In the genomic region with DNA sequence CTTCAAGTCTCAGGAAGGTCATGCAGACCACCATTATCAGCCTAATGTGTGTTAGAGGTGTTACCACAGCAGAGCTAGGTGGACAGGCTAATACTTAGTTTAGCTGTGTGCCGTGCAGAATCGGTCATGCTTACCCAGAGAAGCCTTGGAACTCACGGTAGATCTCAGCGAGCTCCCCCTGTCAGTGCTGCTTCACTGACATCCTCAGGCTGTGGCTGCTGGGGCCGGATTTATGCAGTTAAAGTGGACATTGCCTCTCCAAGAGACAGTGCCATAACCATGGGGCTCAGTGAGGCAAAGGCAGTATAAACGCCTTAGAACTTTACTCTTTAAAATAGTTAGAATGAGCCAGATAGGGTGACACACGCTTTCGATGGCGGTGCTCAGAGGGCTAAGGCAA, we compare ENCODE assay signal across 34 mouse cellular contexts. TPM values are rescaled to one million over a fixed set of nuclear protein-coding genes. Genes with fewer than 3 reads are reported as not detected.
A peak's percentile ranks its signal among the peaks of the same experiment; 100 is the strongest.
DNase-seq lines count a peak whose midpoint lies in the region; ATAC-seq and TF ChIP-seq lines count a peak whose summit lies in the region.
"Had no signal": no experiment of that assay in that cellular context is flagged by ENCODE, and none has a peak within 500 bp of the region (broad histone marks: within the 10 kb centered on the region; RNA-seq: fewer than 3 reads in every experiment).

No protein-coding gene starts in this region.

- H3K4me1 ChIP-seq in kidney, embryonic 15.5 days = peaks cover 49% of the 10 kb centered on the region
- H3K4me1 ChIP-seq in embryonic facial prominence, embryonic 10.5 days = peaks cover 29% of the 10 kb centered on the region
- H3K4me1 ChIP-seq: heart, embryonic 12.5 days; heart, embryonic 15.5 days had no signal

- no peaks in the 10 kb centered on the region; the same call in 1 of the 2 replicates for H3K27me3 ChIP-seq in kidney, embryonic 15.5 days
- H3K27me3 ChIP-seq in embryonic facial prominence, embryonic 10.5 days (replicated peaks; ENCODE audit: low read depth, poor library complexity, severe bottlenecking) = no peaks in the 10 kb centered on the region
- H3K27me3 ChIP-seq: embryonic facial prominence, embryonic 12.5 days; embryonic facial prominence, embryonic 15.5 days; heart, embryonic 12.5 days; heart, embryonic 15.5 days had no signal

- TF ChIP-seq CTCF in left cerebral cortex, adult 2 months (IDR thresholded peaks at IDR 0.05) = no peak

- ATAC-seq in kidney, embryonic 15.5 days (replicated peaks; ENCODE audit: low FRiP score) = peak; percentile 55; the same call in 1 of the 2 replicates
- ATAC-seq: activated CD4-positive, CD25-positive, alpha-beta regulatory T cell, adult 4 months; CD4-positive, CD25-positive, alpha-beta regulatory T cell, adult 4 months; forebrain, embryonic 14.5 days; forebrain, postnatal 0 days had no signal

- H3K4me3 ChIP-seq in kidney, embryonic 15.5 days (replicated peaks) = no peak overlapping the region
- H3K4me3 ChIP-seq in embryonic facial prominence, embryonic 10.5 days = no peak overlapping the region
- no peak overlapping the region for H3K4me3 ChIP-seq in left cerebral cortex, adult 2 months
- H3K4me3 ChIP-seq: embryonic facial prominence, embryonic 12.5 days; embryonic facial prominence, embryonic 15.5 days; gastrocnemius, adult 2 months; heart, embryonic 12.5 days; heart, embryonic 15.5 days had no signal

- WGBS in kidney, embryonic 15.5 days = 52% methylated on average over 9 of the region's 9 CpGs
- 85% methylated on average over 9 of the region's 9 CpGs for WGBS in embryonic facial prominence, embryonic 10.5 days

- H3K36me3 ChIP-seq in kidney, embryonic 15.5 days = no peaks in the 10 kb centered on the region
- no peaks in the 10 kb centered on the region for H3K36me3 ChIP-seq in embryonic facial prominence, embryonic 10.5 days (replicated peaks)
- H3K36me3 ChIP-seq: embryonic facial prominence, embryonic 12.5 days; embryonic facial prominence, embryonic 15.5 days; heart, embryonic 12.5 days; heart, embryonic 15.5 days had no signal

- intact Hi-C loops in left cerebral cortex, adult 2 months (cut with DNase I) = no loop called here

- H3K4me2 ChIP-seq in kidney, embryonic 15.5 days = no peak overlapping the region
- H3K4me2 ChIP-seq: embryonic facial prominence, embryonic 12.5 days; embryonic facial prominence, embryonic 15.5 days; heart, embryonic 12.5 days; heart, embryonic 15.5 days; hindbrain, embryonic 14.5 days had no signal

- DNase-seq in kidney, adult 11 months = no peak
- peak; percentile 36 for DNase-seq in kidney, postnatal 10 days
- no peak for DNase-seq in kidney, adult 18-20 months
- DNase-seq in R1 (ENCODE audit: low read depth, low spot score) = peak; percentile 7
- no peak for DNase-seq in embryonic facial prominence, embryonic 10.5 days (ENCODE audit: low spot score)
- DNase-seq in left cerebral cortex, adult 2 months (ENCODE audit: extremely low spot score in 1 of 2, low spot score in 2 of 2) = no peak
- no peak for DNase-seq in cerebellum, adult 8-10 months
- DNase-seq: adrenal gland, adult 8-10 months; adrenal gland, postnatal 25 days; cerebellum, adult 11-12 months; cerebellum, adult 9-10 months; cerebellum, postnatal 14 days; forebrain, postnatal 0 days; gastrocnemius, adult 2 months; gastrocnemius, postnatal 14 days; heart, adult 18-20 months; heart, postnatal 10 days; heart, postnatal 4 days had no signal

- no peak overlapping the region for H3K9ac ChIP-seq in kidney, embryonic 15.5 days
- H3K9ac ChIP-seq: embryonic facial prominence, embryonic 12.5 days; embryonic facial prominence, embryonic 15.5 days; forebrain, postnatal 0 days; heart, embryonic 12.5 days; heart, embryonic 15.5 days; hindbrain, embryonic 14.5 days had no signal

- no peaks in the 10 kb centered on the region for H3K9me3 ChIP-seq in kidney, embryonic 15.5 days (replicated peaks)
- no peaks in the 10 kb centered on the region for H3K9me3 ChIP-seq in embryonic facial prominence, embryonic 10.5 days
- H3K9me3 ChIP-seq: embryonic facial prominence, embryonic 12.5 days; embryonic facial prominence, embryonic 15.5 days; heart, embryonic 12.5 days; heart, embryonic 15.5 days had no signal

- H3K27ac ChIP-seq in kidney, embryonic 15.5 days = no peak overlapping the region
- H3K27ac ChIP-seq in embryonic facial prominence, embryonic 10.5 days (replicated peaks) = 0 out of 2 replicates have a peak overlapping the region, but pooled peaks have one; percentile 11
- no peak overlapping the region for H3K27ac ChIP-seq in left cerebral cortex, adult 2 months
- H3K27ac ChIP-seq: embryonic facial prominence, embryonic 12.5 days; embryonic facial prominence, embryonic 15.5 days; gastrocnemius, adult 2 months; heart, embryonic 15.5 days; hindbrain, embryonic 14.5 days had no signal

RNA-seq across cellular contexts. Expression of a gene that starts 50.7 kb away (rescaled TPM):
- not detected in 2 replicates for polyA plus RNA-seq in kidney, embryonic 15.5 days (2015; fragmentation: Nextera tagmentation; extraction: Ambion mirVana)
- polyA plus RNA-seq in embryonic facial prominence, embryonic 10.5 days (2016; fragmentation: Nextera tagmentation; extraction: Ambion mirVana) = not detected in 2 replicates
- total RNA-seq in left cerebral cortex, adult 2 months (2021) = not detected
- total RNA-seq: adrenal gland, adult 8-10 months; adrenal gland, postnatal 25 days; forebrain, postnatal 0 days; gastrocnemius, adult 2 months; gastrocnemius, postnatal 14 days; gastrocnemius, postnatal 4 days; heart, adult 18-20 months; heart, postnatal 10 days; heart, postnatal 4 days; MEL had no signal
- polyA plus RNA-seq: brain, embryonic 14.5 days; C2C12; embryonic facial prominence, embryonic 15.5 days; forebrain, embryonic 11.5 days; forebrain, embryonic 14.5 days; forebrain, postnatal 0 days; frontal cortex, adult 2 months; heart, embryonic 15.5 days; hindbrain, embryonic 11.5 days; hindbrain, embryonic 14.5 days had no signal

Comparison
In these comparisons a context has a peak if more than half of its experiments do, and no peak if none do; other contexts are left out.
1. DNase-seq: peak in kidney, postnatal 10 days (single experiment) and R1 (single experiment); none in kidney, adult 11 months (single experiment), kidney, adult 18-20 months (single experiment), embryonic facial prominence, embryonic 10.5 days (single experiment), left cerebral cortex, adult 2 months (0 of 2) and cerebellum, adult 8-10 months (single experiment).